Mouse (Mus musculus) lung, postnatal 10 days (tissue): ENCODE measurements around the gene Syt12.

Experiments used
- DNase-seq: peaks from one replicate; pipeline ENCODE4 v3.0.0; 2021

The Syt12 gene

DNA sequence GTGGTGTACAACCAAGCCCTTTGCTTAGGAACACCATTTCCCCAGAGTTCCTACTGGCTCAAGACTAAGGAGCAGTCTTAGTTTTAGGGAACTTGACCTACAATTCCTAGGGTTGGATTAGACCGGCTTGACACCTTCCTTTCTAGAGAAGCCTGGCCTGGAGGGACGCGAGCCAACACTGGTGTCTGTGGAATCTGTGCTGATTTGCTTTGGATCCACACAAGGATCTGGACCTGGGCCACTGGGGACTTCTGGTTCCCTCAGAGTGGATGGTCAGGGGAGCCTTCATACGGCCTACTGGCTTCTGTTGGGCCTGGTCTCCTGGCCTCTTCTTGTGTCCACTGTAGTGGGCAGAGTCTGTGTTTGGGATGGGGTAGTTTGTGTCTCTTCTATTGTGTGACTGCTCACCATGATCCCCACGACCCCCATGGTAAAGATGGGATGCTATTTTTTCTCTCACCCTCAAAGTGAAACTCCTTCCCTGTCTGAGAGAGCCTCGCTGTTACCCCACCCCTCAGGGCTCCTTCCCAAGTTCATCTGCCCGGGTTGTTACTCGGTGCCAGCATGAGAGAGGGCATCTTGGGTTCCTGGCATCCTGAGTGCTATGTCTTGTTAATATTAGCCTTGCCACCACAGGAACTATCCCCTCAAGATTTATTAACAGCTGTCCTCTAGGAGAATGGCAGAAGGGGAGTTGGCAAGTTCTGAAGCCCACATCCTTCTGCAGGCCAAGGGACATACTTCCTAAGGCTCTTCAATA lies 30.4 kb downstream of the Syt12 start:
- DNase-seq, result no peak

DNA sequence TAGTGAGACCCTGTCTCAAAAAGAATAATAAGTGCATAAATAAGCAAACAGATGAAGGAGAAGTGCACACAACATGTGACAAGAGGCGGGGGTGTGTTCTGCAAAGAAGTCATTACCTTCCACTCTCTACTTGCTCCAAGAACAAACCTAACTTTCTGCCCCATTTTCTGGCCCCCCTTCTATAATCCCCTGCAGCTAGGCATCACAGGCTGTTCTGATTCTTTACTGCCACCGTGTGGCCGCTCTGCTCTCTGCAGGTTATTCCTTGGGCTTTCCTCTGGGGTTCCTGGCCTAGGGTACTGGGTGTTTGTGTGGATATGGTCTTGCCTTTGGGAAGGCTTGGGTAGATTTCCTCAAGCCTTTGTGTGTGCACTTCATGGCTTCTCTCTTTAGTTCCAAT lies 34.8 kb downstream of the Syt12 start:
- DNase-seq, result peak; percentile 88

DNA sequence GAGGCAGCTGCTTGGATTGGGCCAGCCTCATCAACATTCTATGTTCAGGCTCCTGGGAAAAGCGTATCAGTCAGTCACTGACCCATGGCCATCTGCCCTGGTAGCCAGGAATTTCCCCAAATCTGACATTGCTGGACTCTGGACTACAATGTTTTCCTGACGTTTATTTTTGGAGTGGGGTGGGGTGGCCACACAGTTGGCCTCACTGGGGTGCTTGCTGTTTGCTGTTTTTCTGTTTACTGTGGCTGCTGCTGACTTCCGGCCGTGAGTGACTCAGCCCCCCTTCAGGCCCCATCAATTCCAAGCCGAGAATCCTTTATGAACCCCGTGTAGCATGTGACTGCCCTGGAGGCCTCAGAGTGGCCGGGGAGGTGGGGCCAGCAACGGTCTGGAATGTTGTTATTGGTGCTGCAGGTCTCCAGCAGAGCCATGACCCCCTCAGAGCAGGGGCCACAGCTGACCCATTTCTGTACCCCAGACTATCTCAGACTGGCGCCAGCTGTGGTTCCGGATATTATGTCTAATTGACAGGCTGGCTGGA lies 35.6 kb downstream of the Syt12 start:
- DNase-seq, result peak; percentile 75

DNA sequence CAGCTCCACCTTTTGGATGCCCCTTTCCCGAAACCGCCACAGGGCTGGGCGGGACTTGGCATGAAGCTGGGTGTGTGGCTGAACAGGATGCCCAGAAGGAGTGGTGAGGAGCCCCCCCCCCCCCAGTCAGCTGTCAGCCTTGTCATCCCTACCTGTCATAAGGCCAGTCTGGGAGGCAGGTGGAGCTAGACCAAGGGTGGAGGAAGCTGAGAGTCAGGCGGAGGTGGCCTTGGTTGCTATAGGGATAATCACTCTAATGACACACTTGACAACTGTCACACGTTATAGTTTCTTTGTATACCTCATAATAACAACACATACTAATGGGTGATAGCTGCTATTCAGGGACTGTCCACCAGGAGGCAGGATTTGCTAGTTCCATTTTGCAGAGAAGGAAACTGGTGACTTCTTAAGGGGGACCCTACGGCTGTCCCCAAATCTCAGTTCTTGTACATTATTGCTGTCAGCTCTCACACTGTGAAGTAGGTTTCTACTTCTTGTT lies 36.1 kb downstream of the Syt12 start:
- DNase-seq, result peak; percentile 71

DNA sequence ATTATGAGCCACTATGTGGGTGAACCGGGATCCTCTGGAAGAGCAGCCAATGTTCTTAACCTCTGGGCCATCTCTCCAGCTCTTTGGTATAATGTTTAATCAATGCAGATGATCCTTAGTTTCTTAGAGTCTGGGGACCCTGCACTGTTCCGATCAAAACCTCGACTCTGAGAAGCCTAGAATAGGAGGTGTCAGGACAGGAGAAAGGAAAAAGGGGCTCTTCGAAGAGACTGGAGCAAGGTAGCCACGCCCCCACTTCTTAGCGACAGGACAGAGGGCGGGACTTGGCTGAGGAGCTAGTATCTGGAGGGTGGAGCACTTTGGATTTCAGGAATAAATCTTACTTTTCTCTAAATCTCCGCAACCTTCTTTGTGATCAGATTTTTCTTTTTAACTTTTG lies 37.0 kb downstream of the Syt12 start:
- DNase-seq, result peak; percentile 78

DNA sequence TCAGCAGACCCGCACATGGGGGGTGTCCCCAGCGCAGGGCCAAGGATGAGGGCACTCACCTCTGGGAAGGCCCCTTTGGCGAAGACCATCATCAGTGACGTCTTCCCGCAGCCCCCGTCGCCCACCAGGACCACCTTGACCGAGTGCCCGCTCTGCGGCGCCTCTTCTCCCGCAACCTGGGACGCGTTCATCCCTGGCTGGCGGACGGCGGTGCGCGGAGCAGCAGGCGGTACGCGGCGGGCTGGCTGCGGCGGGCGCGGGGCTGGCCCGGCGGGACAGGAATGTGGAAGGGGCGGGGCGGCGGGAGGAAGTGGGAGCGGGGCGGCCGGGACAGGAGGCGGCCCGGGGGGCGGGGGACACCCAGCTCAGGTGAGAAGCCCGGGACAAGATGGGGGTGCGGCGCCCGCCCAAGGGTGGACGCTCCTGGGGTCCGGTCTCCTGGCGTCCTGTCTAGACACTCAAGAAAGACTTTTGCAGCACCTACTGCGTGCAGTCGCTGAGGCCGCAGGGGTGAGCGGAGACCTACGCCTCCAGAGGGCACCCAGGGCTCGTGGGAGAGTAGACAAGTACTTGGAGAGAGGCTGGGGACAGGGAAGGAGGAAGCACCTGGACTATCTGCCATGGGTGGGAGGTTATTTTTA lies 38.0 kb downstream of the Syt12 start, which contains the start of gene Rhod:
Gene Rhod, minus strand, starts transcription at position 272 of the 641 bp plus-strand sequence.
- peak; percentile 84 for DNase-seq

DNA sequence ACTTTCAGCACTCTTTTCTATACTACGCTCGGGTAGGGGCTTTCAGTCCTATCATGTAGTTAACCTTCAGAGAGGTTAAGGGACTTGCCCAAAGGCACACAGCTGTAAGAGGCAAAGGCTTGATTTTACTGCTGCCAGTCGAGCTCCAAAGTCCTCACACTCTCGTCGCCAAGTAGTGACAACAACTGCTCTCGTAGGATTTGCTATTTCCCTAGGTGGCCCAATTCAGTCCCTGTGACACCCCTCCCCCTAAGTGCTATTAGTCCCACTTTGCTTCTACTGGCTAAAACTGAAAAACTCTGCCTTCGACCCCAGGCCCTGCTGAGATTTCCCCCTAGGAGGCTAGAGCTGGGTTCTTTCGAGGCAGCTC lies 38.5 kb downstream of the Syt12 start:
- DNase-seq, result no peak

DNA sequence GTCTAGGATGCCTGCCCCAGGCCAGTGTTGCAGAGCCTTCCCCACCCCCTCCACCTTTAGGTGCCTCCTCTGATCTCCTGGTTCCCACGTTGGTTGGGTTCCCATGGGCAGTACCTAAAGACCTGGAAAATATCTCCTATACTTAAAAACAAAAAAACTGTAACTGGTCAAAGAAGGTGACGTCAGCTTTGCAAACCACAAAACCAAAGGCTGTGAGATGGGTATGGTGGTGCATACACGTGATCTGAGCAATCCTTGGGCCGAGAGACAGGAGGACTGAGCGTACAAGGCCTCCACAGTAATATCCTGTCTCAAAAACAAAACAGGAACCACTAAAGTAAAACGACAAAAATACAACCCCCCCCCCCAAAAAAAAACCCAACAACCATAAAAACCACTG lies 39.4 kb downstream of the Syt12 start:
- DNase-seq, result no peak

DNA sequence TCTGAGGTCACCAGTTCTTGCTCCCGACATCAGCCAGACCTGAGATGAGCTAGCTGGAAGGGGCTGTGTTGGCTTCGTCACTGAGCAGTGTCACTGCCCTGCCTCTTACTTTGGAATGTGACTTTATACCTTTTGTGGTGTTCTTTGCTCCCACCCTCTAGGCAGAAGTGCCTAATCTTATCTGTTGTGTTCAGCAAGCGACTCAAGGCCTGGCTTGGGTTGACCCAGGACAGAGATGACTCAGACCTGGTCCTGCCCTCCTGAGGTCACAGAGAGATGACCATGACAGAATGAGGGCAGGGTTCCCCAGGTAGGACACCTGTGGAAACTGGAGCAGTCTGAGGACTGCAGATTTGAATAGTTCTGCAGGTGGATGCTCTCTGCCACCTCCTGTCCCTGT lies 41.0 kb downstream of the Syt12 start:
- DNase-seq, result no peak

DNA sequence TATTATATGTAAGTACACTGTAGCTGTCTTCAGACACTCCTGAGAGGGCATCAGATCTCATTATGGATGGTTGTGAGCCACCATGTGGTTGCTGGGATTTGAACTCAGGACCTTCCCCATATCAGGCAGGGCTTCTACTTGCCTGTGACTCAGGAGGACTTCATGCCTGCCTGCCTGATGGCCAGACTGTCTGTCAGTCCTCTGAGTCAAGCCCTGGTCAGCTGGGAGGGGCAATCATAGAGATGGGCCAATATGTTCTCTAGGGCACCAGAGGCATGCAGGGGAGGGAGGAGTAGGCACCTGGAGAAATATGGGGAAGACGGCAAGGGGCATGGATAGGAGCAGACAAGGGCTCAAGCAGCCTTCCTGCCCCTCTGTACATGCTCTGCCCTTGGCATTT lies 42.2 kb downstream of the Syt12 start:
- no peak for DNase-seq

DNA sequence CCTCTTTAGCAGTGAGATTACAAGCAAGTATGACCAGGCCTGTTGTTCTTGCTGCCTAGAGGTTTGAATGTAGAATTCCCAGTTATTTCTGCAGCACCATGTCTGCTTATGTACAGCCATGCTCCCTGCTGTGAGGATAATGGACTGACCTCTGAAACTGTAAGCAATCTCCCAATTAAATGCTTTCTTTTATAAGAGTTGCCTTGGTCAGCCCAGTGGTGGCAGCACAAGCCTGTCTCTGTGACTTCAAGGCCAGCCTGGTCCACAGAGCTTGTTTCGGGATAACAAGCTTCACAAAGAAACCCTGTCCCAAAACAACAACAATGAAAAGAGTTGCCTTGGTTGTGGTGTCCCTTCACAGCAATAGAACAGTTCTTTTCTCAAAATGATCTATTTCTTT lies 43.5 kb downstream of the Syt12 start:
- DNase-seq, result no peak

DNA sequence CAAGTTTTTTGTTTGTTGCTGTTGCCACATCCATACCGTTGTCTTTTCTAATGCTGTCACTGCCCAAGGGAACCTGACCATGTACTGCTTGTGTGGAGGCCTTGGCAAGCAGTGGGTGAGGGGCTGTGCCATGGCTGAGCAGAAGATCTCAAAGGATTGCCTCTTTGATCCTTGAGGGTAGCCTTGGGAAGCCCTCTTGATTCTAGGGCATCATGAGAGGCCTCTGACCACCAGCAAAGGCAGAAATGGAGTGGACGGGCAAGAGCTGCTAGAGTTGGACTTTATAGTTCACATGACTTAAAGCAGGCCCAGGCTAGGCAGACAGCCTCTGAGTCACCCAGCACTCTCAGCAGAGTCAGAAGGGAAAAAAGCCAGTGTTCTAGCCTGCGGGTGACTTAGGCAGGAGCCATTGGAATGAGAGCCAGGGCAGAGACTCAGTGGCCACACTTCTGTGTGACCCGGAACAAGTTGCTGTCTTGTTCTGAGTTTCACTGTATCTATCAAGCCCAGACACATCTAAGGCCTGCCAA lies 47.1 kb downstream of the Syt12 start:
- DNase-seq, result no peak

DNA sequence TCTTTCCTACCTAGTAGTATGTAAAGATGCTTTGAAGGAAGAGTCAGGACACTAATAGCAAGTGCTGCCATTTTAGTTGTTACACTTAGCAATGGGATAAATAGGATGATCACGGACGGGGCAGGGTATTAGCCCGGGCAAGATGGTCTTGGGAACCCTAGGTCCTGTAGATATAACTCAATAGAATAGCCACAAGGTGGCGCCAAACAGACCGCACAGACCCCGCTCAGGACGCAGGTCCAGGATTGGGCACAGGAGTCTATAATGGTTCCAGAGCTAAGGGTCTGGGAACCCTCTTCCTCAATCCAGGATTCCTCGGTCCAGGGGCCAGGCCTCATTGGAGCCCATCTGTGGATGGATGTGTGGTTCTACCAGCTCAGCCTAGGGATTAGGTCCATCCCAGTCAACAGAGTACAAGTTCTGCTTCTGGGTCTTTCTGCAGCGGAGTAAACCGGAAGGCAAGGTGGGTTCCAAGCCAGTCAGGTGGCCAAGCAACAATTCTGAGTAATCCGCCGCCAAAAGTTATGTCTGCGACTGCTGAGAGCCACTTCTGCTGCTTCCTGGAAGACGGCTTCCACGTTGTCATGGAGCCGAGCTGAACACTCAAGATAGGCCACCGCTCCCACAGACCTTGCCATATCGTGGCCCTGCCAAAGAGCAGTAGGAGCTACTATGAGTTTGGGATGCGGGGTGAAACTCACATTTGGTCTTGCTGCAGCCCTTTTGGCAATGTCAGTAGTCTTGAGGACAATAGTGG lies 51.5 kb downstream of the Syt12 start:
- peak; percentile 63 for DNase-seq

DNA sequence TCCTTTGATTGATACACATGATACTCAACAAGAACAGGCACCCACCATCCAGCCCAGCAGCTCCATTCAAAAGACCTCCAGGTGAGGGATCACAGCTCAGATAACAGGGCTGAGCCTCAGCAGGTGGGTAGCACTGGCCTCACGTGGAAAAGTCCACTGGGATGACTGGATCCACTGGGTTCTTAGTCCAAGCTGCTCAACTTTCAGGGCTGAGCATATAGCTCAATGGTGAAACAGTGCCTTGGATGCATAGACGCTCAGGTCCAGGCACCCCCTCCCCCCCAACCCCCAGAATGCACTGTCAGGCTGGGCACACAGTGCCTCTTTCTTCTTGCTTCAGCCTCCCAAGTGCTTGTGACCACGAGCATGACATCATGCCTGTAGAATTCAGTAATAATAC lies 54.2 kb downstream of the Syt12 start:
- no peak for DNase-seq

DNA sequence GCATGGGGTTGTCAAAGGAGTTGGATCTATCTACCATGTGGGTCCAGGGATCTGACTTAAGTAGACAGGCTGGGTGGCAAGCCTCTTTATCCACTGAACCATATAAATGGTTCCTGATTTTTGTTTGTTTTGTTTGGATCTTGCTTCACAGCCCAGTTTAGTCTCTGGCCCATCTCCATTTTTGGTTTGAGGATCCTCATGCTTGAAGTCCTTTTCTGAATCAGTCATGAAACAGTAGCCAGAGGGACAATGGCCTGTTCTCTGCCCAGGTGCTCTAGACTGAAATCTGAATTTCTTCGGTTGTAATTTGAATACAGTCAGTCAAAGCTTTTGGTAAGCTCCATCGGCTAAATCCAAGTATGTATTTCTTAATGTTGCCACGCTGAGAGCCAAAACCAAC lies 54.7 kb downstream of the Syt12 start:
- DNase-seq, result no peak

DNA sequence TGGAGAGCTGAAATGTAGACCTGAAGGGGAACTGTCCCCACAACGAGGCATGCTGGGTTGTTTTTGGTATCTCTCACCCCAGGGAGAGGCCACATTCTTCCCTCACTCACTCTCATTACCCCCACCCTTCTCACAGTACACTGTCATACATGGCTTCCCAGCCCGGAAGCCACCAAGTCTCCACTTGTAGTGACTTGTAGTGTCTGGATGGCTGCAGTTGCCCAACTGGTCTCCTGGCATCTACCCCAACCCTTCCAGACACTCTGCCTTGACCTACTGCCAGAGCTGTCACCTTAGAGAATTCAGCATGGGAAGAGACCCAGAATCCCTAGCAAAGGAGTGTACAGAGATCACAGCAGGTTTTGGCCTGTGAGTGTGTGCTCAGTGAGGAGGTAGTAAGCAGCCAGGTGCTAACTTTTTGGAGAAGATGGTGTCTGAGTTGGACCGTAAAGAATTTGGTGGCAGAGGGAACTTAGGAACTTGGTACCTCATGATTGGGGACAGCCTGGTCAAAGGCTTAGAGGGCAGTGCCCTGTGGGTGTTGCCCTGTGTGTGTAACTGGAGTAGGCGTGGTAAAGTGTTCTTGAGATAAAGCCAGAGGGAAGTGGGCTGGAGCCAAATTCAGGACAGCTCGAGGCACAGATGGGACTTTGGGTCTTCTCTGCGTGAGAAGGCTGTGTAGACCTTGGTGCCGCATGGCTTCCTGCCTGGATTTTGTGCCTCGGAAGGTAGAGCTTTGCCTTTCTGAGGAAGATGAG lies 56.9 kb downstream of the Syt12 start:
- peak; percentile 40 for DNase-seq

DNA sequence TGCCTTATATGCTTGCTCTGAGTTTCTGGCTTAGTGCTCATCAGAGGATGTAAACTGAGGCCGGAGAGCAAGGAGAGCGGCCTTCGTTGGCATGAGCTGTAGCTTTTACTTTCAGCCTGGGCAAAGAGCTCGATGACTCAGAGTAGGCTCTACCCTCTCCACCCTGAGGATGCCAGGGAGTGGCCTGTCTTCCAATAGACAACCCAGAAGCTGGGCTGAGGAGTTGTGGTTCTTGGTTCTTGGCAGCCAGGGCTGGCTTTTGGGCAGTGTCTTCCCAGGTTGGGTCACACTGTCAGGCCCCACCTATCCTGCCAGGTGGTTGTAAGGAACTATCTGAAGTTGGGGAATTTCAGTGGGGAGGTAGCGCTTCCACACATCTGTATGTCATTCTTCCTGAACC lies 57.5 kb downstream of the Syt12 start:
- DNase-seq, result no peak

DNA sequence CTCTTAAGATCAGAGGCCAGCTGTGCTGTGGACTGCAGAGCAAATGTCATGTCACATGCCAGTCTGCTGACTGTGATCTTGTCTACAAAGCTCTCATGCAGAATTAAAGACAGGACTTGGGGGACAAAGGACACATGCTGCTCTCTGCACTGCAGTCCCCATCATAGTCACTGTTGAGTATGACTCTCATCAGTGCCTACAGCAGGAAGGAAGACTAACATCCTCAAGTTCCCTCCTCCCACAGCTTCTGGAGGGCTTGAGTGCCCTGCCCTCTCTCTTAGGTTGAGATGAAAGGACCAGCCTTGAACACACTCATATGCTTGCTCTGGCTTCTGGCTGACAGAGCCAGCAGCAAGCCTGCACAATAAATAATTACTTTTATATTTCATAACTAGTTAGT lies 59.5 kb downstream of the Syt12 start:
- no peak for DNase-seq

DNA sequence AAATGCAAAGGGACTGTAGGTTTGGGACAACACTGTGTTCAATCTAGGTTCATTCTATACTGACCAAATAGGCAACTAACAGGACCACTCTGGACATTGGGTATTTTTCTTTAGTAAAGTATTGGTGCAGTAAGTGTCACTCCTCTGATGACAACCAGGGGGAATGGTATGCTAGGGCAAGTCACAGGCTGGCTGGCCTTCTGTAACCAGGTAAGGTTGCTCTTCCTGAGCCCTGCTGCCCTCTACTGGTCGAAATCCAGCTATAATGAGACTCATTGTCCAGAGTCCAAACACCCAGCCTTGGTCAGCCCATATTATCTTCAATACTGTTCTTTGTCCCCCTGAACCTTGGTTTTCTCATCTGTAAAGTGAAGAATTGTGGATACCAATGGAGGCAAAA lies 60.1 kb downstream of the Syt12 start:
- DNase-seq, result peak; percentile 84

DNA sequence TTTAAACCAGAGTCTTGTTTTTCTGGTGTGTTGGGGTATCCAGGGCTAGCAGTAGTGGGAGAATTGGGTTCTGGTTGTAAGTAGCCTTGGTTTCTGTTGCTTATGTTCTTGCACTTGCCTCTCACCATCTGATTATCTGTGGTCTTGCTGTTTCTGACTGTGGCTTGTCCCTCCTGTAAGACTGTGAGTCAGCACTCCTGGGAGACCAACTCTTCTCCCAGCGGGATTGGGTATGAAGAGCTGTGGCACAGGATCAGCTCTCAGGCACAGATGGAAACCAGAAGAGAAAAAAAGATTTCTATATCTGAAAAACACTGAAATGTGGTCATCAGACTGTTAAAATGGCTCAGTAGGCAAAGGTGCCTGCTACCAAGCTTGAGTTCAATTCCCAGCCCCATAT lies 62.6 kb downstream of the Syt12 start:
- no peak for DNase-seq

DNA sequence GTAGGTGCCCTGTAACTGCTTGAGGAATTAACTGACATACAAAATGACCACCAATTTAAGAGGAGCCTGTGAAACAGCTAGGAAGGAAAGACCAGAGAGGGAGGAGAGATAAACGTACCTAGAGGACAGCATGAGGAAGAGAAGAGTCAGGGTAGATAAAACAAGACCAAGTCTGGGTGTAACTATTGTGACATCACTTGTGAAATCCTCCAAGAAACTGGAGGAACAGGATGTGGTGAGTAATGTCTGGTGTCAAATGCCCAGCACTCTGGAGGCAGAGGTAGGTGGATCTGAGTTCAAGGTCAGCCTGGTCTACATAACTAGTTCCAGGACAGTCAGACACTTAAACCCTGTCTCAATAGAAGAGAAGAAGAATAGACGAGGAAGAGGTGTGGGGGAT lies 68.2 kb downstream of the Syt12 start:
- no peak for DNase-seq

DNA sequence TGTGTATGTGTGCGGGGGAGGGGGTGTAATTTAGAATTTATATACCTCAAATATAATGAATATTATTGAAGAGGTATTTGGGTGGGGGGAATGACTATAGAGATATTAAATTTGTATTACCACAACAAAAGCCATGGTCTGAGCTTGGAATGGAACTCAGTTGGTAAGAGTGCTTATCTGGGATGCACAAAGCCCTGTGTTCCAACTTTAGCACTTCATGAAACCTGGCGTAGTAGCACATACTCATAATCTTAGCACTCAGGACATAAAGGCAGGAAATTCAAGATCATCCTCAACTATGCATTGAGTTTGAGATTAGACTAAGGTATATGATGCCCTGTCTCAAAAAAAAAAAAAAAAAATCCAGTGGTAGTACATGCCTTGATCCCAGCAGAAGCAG lies 72.4 kb downstream of the Syt12 start:
- DNase-seq, result no peak

DNA sequence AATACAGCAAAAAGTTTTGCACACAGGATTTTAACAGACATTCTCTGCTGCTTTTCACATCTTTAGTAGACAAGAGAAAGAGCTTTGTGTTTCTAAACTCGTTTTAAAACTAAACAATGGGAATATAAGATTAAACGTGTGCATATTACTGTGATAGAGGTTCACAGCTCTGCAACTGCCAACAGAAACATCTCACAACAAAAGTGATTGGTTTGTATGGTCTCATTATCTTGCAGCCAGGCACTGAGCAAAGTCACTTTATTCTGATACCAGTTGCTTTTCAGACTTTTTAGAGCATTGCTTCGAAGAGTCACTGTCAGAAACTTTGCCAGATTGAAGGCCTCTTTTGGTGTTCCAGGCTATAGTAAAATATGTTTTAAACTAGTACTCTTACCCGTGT lies 78.3 kb downstream of the Syt12 start:
- no peak for DNase-seq
